Comparison of ENCODE assay signal across 8 mouse cellular contexts in the genomic region with DNA sequence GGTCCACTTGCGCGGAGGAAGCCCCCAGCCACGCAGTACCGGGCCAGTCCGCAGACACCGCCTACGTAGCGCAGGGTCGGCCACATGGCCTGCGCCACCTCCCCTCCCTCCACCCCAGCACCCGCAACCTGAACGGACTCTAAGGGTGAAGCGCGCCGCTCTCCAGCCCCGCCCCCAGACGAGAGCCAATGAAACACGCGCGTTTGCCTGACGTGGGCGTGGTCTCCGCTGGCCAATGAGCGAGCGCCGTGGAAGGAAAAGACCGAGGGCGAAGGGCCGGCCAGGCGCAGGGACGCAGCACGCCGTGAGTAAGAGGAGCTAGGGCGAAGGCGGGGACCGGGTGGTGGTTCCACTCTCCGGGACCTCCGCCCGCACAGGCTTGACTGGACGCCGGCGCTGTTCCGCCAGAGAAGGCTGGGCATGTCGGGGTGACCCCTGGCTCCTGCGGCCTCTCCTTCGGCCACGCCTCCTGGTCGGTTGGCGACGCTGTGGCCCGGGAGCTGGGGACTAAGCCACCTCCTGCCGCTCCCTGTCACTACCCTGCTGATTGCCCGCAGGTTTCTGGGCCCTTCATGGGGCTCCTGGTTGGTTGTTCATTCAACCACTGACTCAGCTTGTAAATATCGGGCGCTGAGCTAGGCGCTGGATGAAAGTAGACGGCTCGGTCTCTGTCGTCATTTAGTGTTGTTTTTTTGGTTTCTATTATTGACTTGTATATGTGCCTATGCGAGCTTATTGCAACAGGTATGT. TPM values are rescaled to one million over a fixed set of nuclear protein-coding genes. Genes with fewer than 3 reads are reported as not detected.
DNase-seq lines count a peak whose midpoint lies in the region; ATAC-seq and TF ChIP-seq lines count a peak whose summit lies in the region.

A gene (minus strand): TSS at position 163 of the 750 bp plus-strand sequence.
A gene (plus strand): TSS at position 240 of the 750 bp plus-strand sequence.

- peak within 1 kb of the TSS; percentile 86 for H3K9ac ChIP-seq in ES-E14 (ENCODE audit: insufficient read depth, low read depth, low read length, poor library complexity, severe bottlenecking)
- peak within 1 kb of the TSS; percentile 73 for H3K9ac ChIP-seq in forebrain, embryonic 15.5 days (replicated peaks)

- in situ Hi-C loops in ES-E14 (cut with MboI; ENCODE audit: low sequenced_read_pairs in 2 of 2, unreplicated experiment in 2 of 2) = no loop called here

- peak within 1 kb of the TSS; percentile 72 for H3K4me2 ChIP-seq in forebrain, embryonic 15.5 days (replicated peaks)

- peaks cover 11% of the 10 kb centered on the region for H3K36me3 ChIP-seq in ES-E14 (ENCODE audit: control insufficient read depth, insufficient read depth, low read length, poor library complexity, severe bottlenecking)
- peaks cover 7% of the 10 kb centered on the region for H3K36me3 ChIP-seq in forebrain, embryonic 15.5 days

- intact Hi-C loops in heart, postnatal 25 days (cut with DNase I) = no loop called here

- peak within 1 kb of the TSS; percentile 83 to 85 for H3K4me3 ChIP-seq in ES-E14 (ENCODE audit: insufficient read depth in 1 of 2, low read depth in 1 of 2, low read length in 2 of 2, poor library complexity in 1 of 2, severe bottlenecking in 1 of 2)
- H3K4me3 ChIP-seq in forebrain, embryonic 15.5 days = peak within 1 kb of the TSS; percentile 84
- H3K4me3 ChIP-seq in lung, adult 2 months (replicated peaks; ENCODE audit: extremely low read depth, low read depth, low read length) = peak within 1 kb of the TSS; percentile 49

- H3K27me3 ChIP-seq in forebrain, embryonic 15.5 days = no peaks in the 10 kb centered on the region

- H3K27ac ChIP-seq in ES-E14 (ENCODE audit: insufficient read depth, low read depth, low read length, poor library complexity, severe bottlenecking) = peak within 1 kb of the TSS; percentile 54; the same call in 1 of the 2 replicates
- peak within 1 kb of the TSS; percentile 66 for H3K27ac ChIP-seq in forebrain, embryonic 15.5 days (replicated peaks)

- peaks cover 8% of the 10 kb centered on the region for H3K9me3 ChIP-seq in ES-E14 (ENCODE audit: control insufficient read depth, insufficient read depth, low read depth, low read length)
- no peaks in the 10 kb centered on the region for H3K9me3 ChIP-seq in forebrain, embryonic 15.5 days

- peak; percentile 97 for ATAC-seq in forebrain, embryonic 15.5 days (replicated peaks)
- peak; percentile 96 for ATAC-seq in neutrophil, adult 5-6 weeks (ENCODE audit: extremely low read depth, insufficient number of reproducible peaks, low FRiP score, poor library complexity, severe bottlenecking)

- peaks cover 5 to 14% of the 10 kb centered on the region in 2 experiments; a peak in 3 of 4 replicates for H3K4me1 ChIP-seq in ES-E14 (ENCODE audit: control insufficient read depth in 2 of 2, insufficient read depth in 2 of 2, low read length in 2 of 2, poor library complexity in 1 of 2)
- peaks cover 15% of the 10 kb centered on the region for H3K4me1 ChIP-seq in forebrain, embryonic 15.5 days
- peaks cover 4% of the 10 kb centered on the region for H3K4me1 ChIP-seq in lung, adult 2 months (ENCODE audit: control insufficient read depth, insufficient read depth, low read length)

- WGBS in forebrain, embryonic 15.5 days = under 1% methylated on average over 60 of the region's 60 CpGs
- WGBS in lung, adult 2 months = under 1% methylated on average over 60 of the region's 60 CpGs

- peak; percentile 97 for DNase-seq in ES-E14 (ENCODE audit: low read depth, low spot score)
- DNase-seq in cerebellum, adult 11-12 months = peak; percentile 96
- DNase-seq in heart, postnatal 25 days (ENCODE audit: low spot score) = peak; percentile 94
- peak; percentile 91 to 97 for DNase-seq in layer of hippocampus, adult 18-20 months (ENCODE audit: low spot score in 2 of 2)
- DNase-seq in lung, adult 2 months = peak; percentile 96
- DNase-seq in thymus, adult 18-20 months = peak; percentile 91 to 92

- TF ChIP-seq CTCF in lung, adult 2 months (IDR thresholded peaks at IDR 0.05; ENCODE audit: insufficient read depth, low read length) = no peak

- peak; percentile 91; the same call in 1 of the 2 replicates for TF ChIP-seq POLR2A in lung, adult 2 months (IDR thresholded peaks at IDR 0.05; ENCODE audit: borderline replicate concordance, extremely low read depth, low read depth, low read length)

TF ChIP-seq in ES-E14, 5 proteins besides CTCF, POLR2A, EP300 and RAD21:
- TF ChIP-seq CHD2 (IDR thresholded peaks at IDR 0.05; ENCODE audit: low read depth, low read length) (no peak), HCFC1 (IDR thresholded peaks at IDR 0.05; ENCODE audit: borderline replicate concordance, insufficient read depth, low read length) (no peak), ZC3H11A (IDR thresholded peaks at IDR 0.05; ENCODE audit: borderline replicate concordance, low read depth, low read length) (no peak), MAFK (IDR thresholded peaks at IDR 0.05; ENCODE audit: insufficient read depth, low read depth, low read length) (no peak), ZNF384 (IDR thresholded peaks at IDR 0.05; ENCODE audit: low read depth, low read length) (no peak)
TF ChIP-seq in ES-E14: peak in this region for 0.

RNA-seq across cellular contexts. Expression of the first gene that starts in this region (rescaled TPM):
- 23.3 and 28.2 TPM in 2 replicates for total RNA-seq in ES-E14 (2012; rRNA removed)
- 12.5 and 14.4 TPM in 2 replicates for polyA plus RNA-seq in forebrain, embryonic 15.5 days (2015; fragmentation: Nextera tagmentation; extraction: Ambion mirVana)
- 10 to 100 TPM; 41.7 to 47.7 TPM for total RNA-seq in heart, postnatal 25 days (2021)
- 10 to 100 TPM; 14.6 to 19.6 TPM for total RNA-seq in layer of hippocampus, adult 18-20 months (2021)
- polyA plus RNA-seq in lung, adult 2 months (2012; rRNA removed) = 1.6 and 3.9 TPM in 2 replicates
- total RNA-seq in neutrophil, adult 5-6 weeks (2017) = 3.6 and 5.4 TPM in 2 replicates

RNA-seq across cellular contexts. Expression of the second gene that starts in this region (rescaled TPM):
- 7.9 and 9.6 TPM in 2 replicates for total RNA-seq in ES-E14 (2012; rRNA removed)
- 24.3 and 25.9 TPM in 2 replicates for polyA plus RNA-seq in forebrain, embryonic 15.5 days (2015; fragmentation: Nextera tagmentation; extraction: Ambion mirVana)
- 10 to 100 TPM; 27.6 to 28.3 TPM for total RNA-seq in heart, postnatal 25 days (2021)
- 10 to 100 TPM; 33.5 to 35.0 TPM for total RNA-seq in layer of hippocampus, adult 18-20 months (2021)
- 12.4 and 14.2 TPM in 2 replicates for polyA plus RNA-seq in lung, adult 2 months (2012; rRNA removed)
- total RNA-seq in neutrophil, adult 5-6 weeks (2017) = 6.8 and 11.5 TPM in 2 replicates

Comparison
In these comparisons a context has a peak if more than half of its experiments do, and no peak if none do; other contexts are left out.
1. Peak in every context shown above with its lines: DNase-seq, ATAC-seq, H3K4me3 ChIP-seq and H3K27ac ChIP-seq.